Mouse (Mus musculus) kidney, postnatal 0 days (tissue): Measurements from ENCODE around the gene Zbtb40. TPM values are rescaled to one million over a fixed set of nuclear protein-coding genes. Genes with fewer than 3 reads are reported as not detected.
A peak's percentile ranks its signal among the peaks of the same experiment; 100 is the strongest.

Experiments used
- ATAC-seq: fragments of 200-750 bp; cut with Nextera tagmentation; replicated peaks from 2 replicates; pipeline ENCODE4 v1.8.0; 2017; ENCODE audit warnings: low read depth, moderate number of reproducible peaks, moderate TSS enrichment, moderate library complexity; ENCODE audit not compliant: low FRiP score
- DNase-seq: peaks from one replicate; pipeline ENCODE4 v3.0.0-alpha.2; 2016; ENCODE audit warnings: low spot score
- H3K27ac ChIP-seq: fragments of 300-500 bp; sonication (generic); 2 replicates; pipeline ENCODE4 v1.5.1; 2014; ENCODE audit warnings: mild to moderate bottlenecking
- H3K27me3 ChIP-seq: fragments of 300-500 bp; sonication (generic); 2 replicates; pipeline ENCODE4 v1.6.1; 2014; ENCODE audit warnings: low read length, mixed read lengths; ENCODE audit not compliant: insufficient read depth
- H3K36me3 ChIP-seq: fragments of 300-500 bp; sonication (generic); 2 replicates; pipeline ENCODE4 v1.6.1; 2014; ENCODE audit warnings: low read length, mixed read lengths; ENCODE audit not compliant: insufficient read depth
- H3K4me1 ChIP-seq: fragments of 300-500 bp; sonication (generic); replicated peaks from 2 replicates; pipeline ENCODE4 v1.6.1; 2014; ENCODE audit warnings: antibody characterized with exemption, low read length, mixed read lengths; ENCODE audit not compliant: insufficient read depth
- H3K4me2 ChIP-seq: fragments of 300-500 bp; sonication (generic); 2 replicates; pipeline ENCODE4 v1.6.1; 2014; ENCODE audit warnings: mild to moderate bottlenecking, low read length, moderate library complexity, mixed read lengths
- H3K4me3 ChIP-seq: fragments of 300-500 bp; sonication (generic); replicated peaks from 2 replicates; pipeline ENCODE4 v1.5.1; 2014; ENCODE audit warnings: low read depth, low read length
- H3K9ac ChIP-seq: fragments of 300-500 bp; sonication (generic); 2 replicates; pipeline ENCODE4 v1.6.1; 2014; ENCODE audit warnings: low read depth, low read length
- H3K9me3 ChIP-seq: fragments of 300-500 bp; sonication (generic); replicated peaks from 2 replicates; pipeline ENCODE4 v1.6.1; 2016; ENCODE audit warnings: low read length, inconsistent platforms, mixed read lengths
- CTCF ChIP-seq: IDR thresholded peaks from 2 replicates; pipeline ENCODE4 v1.5.1; 2016; ENCODE audit warnings: antibody characterized with exemption, low read depth, mild to moderate bottlenecking, moderate library complexity
- WGBS: fragments of 180-500 bp; shearing (Covaris S2); extraction: QIAGEN DNeasy Blood & Tissue Kit; methylation state at CpG from one replicate; pipeline ENCODE4 v1.1.7; 2014; 5-methylcytosine and 5-hydroxymethylcytosine counted together
- polyA plus RNA-seq: library from polyadenylated mRNA; unstranded; fragments of >200 nt; fragmentation: Nextera tagmentation; extraction: Ambion mirVana; gene quantifications from 2 replicates; pipeline ENCODE4 v1.2.1, GENCODE M21; 2015

Zbtb40 gene
- polyA plus RNA-seq, 1 experiment from 2014 or later = 1.8 TPM

- Histone ChIP-seq H3K27me3 (no peaks in the 10 kb centered on the region), H3K4me3 (no peak overlapping the region), H3K9me3 (no peaks in the 10 kb centered on the region), H3K4me1 (peaks cover 4% of the 10 kb centered on the region; the same call in 1 of the 2 replicates), H3K9ac (no peak overlapping the region), H3K4me2 (no peak overlapping the region), H3K36me3 (no peaks in the 10 kb centered on the region), H3K27ac (no peak overlapping the region)
- 95% methylated on average over 7 of the region's 7 CpGs for WGBS
- ATAC-seq (no peak), DNase-seq (no peak)
- TF ChIP-seq CTCF = no peak
Observed at GRCm38 (mm10) chr4:137039441-137039840, 9.2 kb downstream of the Zbtb40 start.

- DNase-seq (no peak), ATAC-seq (no peak)
- H3K27me3 ChIP-seq = no peaks in the 10 kb centered on the region
- WGBS = 83% methylated on average over 3 of the region's 3 CpGs
- no peak overlapping the region for H3K9ac ChIP-seq
- no peak overlapping the region for H3K4me3 ChIP-seq
- H3K9me3 ChIP-seq = no peaks in the 10 kb centered on the region
- no peaks in the 10 kb centered on the region for H3K36me3 ChIP-seq
- H3K4me1 ChIP-seq = peaks cover 4% of the 10 kb centered on the region; the same call in 1 of the 2 replicates
- H3K4me2 ChIP-seq = no peak overlapping the region
- H3K27ac ChIP-seq = no peak overlapping the region
- TF ChIP-seq CTCF = no peak
Observed at GRCm38 (mm10) chr4:137038501-137038900, 10.1 kb downstream of the Zbtb40 start.

GRCm38 (mm10) chr4:137038096-137038495, 10.5 kb downstream of the Zbtb40 start:
- Histone ChIP-seq H3K9ac (no peak overlapping the region), H3K36me3 (no peaks in the 10 kb centered on the region), H3K4me1 (no peaks in the 10 kb centered on the region; the same call in 1 of the 2 replicates), H3K27me3 (no peaks in the 10 kb centered on the region), H3K4me3 (no peak overlapping the region), H3K9me3 (no peaks in the 10 kb centered on the region), H3K4me2 (no peak overlapping the region), H3K27ac (no peak overlapping the region)
- 73% methylated on average over 8 of the region's 8 CpGs for WGBS
- DNase-seq (no peak), ATAC-seq (no peak)
- TF ChIP-seq CTCF = no peak

GRCm38 (mm10) chr4:137033115-137033887, 15.3 kb downstream of the Zbtb40 start:
- Histone ChIP-seq H3K4me1 (no peaks in the 10 kb centered on the region; the same call in 1 of the 2 replicates), H3K27ac (no peak overlapping the region), H3K9me3 (no peaks in the 10 kb centered on the region), H3K4me2 (no peak overlapping the region), H3K27me3 (no peaks in the 10 kb centered on the region), H3K4me3 (no peak overlapping the region), H3K36me3 (no peaks in the 10 kb centered on the region), H3K9ac (no peak overlapping the region)
- DNase-seq (peak; percentile 18), ATAC-seq (no peak)
- WGBS = 22% methylated on average over 7 of the region's 7 CpGs
- TF ChIP-seq CTCF = no peak

DNA sequence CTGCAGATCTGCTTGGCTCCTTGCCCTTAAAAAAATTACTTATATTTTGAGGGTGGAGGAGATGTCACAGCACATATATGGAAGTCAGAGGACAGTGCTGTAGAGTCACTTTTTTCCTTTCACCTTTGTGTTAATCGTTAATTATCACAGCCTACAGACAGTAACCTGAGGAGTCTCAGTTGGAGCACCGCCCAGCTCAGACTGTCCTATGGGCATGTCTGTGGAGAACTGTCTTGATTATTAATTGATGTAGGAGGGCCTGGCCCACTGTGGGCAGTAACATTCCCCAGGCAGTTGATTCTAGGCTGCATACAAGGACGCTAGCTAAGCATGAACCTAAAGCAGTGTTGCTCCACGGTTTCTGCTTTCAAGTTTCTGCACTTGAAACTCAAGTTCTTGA, 16.1 kb downstream of the Zbtb40 start:
- ATAC-seq = no peak
- Histone ChIP-seq H3K4me3 (no peak overlapping the region), H3K4me2 (no peak overlapping the region), H3K4me1 (no peaks in the 10 kb centered on the region; the same call in 1 of the 2 replicates), H3K9me3 (no peaks in the 10 kb centered on the region), H3K36me3 (no peaks in the 10 kb centered on the region), H3K27me3 (no peaks in the 10 kb centered on the region), H3K27ac (no peak overlapping the region), H3K9ac (no peak overlapping the region)
- no peak for DNase-seq
- TF ChIP-seq CTCF = no peak
- WGBS = 66% methylated on average over 4 of the region's 4 CpGs

DNA sequence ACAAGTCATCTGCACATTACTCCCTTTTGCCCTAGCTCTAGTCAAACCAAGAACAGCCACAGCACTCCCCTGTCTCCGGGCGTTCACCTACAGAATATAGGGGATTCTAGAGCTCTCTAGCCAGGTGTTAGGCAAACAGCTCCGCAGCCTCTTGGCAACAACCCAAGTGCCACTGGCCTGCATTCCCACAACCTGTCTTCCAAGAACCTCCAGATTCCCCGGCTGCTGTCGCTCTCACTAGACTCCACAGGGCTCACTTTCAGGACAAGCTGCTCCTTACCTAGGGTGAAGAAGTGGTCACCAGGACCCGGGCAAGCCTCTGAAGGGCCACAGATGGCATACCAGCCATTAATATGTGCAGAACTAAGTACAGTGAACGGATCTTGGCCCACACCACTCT, 17.3 kb downstream of the Zbtb40 start:
- H3K9ac ChIP-seq = no peak overlapping the region
- no peak overlapping the region for H3K4me3 ChIP-seq
- no peaks in the 10 kb centered on the region for H3K9me3 ChIP-seq
- no peaks in the 10 kb centered on the region for H3K27me3 ChIP-seq
- H3K27ac ChIP-seq = no peak overlapping the region
- H3K4me2 ChIP-seq = no peak overlapping the region
- DNase-seq = no peak
- H3K4me1 ChIP-seq = no peaks in the 10 kb centered on the region; the same call in 1 of the 2 replicates
- TF ChIP-seq CTCF = no peak
- 88% methylated on average over 7 of the region's 7 CpGs for WGBS
- no peak for ATAC-seq
- H3K36me3 ChIP-seq = no peaks in the 10 kb centered on the region

DNA sequence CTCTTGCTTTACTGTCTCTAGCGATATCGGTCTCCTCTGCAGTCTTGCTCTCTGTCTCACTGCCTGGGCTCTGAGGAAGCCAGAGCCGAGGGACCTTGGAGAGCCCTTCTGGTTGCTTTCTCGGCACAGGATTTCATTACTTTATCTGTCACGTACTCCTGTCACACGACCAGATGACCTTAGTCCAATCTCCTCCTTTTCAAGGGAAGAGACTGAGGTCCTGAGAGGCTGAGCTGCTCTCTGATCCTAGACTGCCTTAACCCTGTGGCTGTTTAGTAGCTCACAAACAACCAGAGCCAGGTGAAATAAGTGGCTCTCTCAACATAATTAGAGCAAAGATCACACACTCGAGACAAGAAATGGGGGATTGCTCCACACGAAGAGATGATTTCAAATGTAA, 19.3 kb downstream of the Zbtb40 start:
- Histone ChIP-seq H3K4me2 (no peak overlapping the region), H3K27ac (no peak overlapping the region), H3K4me3 (no peak overlapping the region), H3K9ac (no peak overlapping the region), H3K36me3 (no peaks in the 10 kb centered on the region), H3K9me3 (no peaks in the 10 kb centered on the region), H3K4me1 (no peaks in the 10 kb centered on the region; the same call in 1 of the 2 replicates), H3K27me3 (no peaks in the 10 kb centered on the region)
- WGBS = 50% methylated on average over 8 of the region's 8 CpGs
- no peak for ATAC-seq
- TF ChIP-seq CTCF = no peak
- DNase-seq = no peak
